Mouse (Mus musculus) cerebellum, adult 2 months (tissue): Measurements from ENCODE around the gene Fndc10.

Source experiments
- CTCF ChIP-seq: fragments of 200-500 bp; IDR thresholded peaks from 2 replicates; pipeline ENCODE4 v1.5.1; 2011; ENCODE audit warnings: low read depth, mild to moderate bottlenecking, control low read depth, low read length, moderate library complexity, borderline replicate concordance; ENCODE audit not compliant: insufficient read depth
- POLR2A ChIP-seq: fragments of 200-500 bp; IDR thresholded peaks from 2 replicates; pipeline ENCODE4 v1.6.1; 2011; ENCODE audit warnings: low read length, control low read depth, borderline replicate concordance; ENCODE audit not compliant: insufficient read depth

GRCm38 (mm10) chr4:155669598-155670075, 24.5 kb upstream of the Fndc10 start:
- TF ChIP-seq CTCF (no peak), POLR2A (no peak)
